Comparison of ENCODE assay signal across 9 mouse cellular contexts in the genomic region with DNA sequence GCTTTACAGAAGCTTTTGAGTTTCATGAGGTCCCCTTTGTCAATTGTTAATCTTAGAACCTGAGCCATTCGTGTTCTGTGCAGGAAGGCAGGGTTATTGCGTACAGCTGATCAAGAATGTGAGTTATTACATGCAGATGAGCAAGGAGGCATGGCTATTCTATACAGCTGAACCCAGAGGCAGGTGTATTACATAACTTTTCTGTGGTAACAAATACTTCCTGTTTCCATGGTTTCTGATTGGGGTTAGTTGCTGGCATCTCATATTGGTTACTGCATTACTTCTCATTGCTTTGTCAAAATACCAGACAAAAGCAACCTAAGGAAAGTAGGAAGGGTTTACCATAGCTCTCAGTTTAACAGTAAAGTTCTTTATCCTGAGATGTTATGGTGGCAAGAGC.
"Had no signal": no experiment of that assay in that cellular context is flagged by ENCODE, and none has a peak within 500 bp of the region (broad histone marks: within the 10 kb centered on the region; RNA-seq: fewer than 3 reads in every experiment).

No protein-coding gene starts in this region.

- DNase-seq: lung, adult 18-20 months; lung, embryonic 14.5 days; lung, postnatal 10 days; lung, postnatal 4 days; midbrain, embryonic 14.5 days; right cerebral cortex, postnatal 14 days; thymus, adult 2 months; thymus, postnatal 25 days had no signal

- ATAC-seq: midbrain, embryonic 16.5 days had no signal
